Mouse (Mus musculus) neural tube, embryonic 15.5 days (tissue): Measurements from ENCODE around the gene Frs3. TPM values are rescaled to one million over a fixed set of nuclear protein-coding genes. Genes with fewer than 3 reads are reported as not detected.
A peak's percentile ranks its signal among the peaks of the same experiment; 100 is the strongest.

Experiments used
- ATAC-seq: fragments of 200-750 bp; cut with Nextera tagmentation; 2 replicates; pipeline ENCODE4 v1.8.0; 2017; ENCODE audit warnings: mild to moderate bottlenecking, moderate TSS enrichment, moderate library complexity; ENCODE audit not compliant: low FRiP score
- H3K27ac ChIP-seq: fragments of 300-500 bp; sonication (generic); replicated peaks from 2 replicates; pipeline ENCODE4 v1.5.1; 2015; ENCODE audit warnings: mild to moderate bottlenecking, inconsistent platforms
- H3K27me3 ChIP-seq: fragments of 300-500 bp; sonication (generic); replicated peaks from 2 replicates; pipeline ENCODE4 v1.6.1; 2015; ENCODE audit warnings: inconsistent platforms
- H3K36me3 ChIP-seq: fragments of 300-500 bp; sonication (generic); 2 replicates; pipeline ENCODE4 v1.6.1; 2015; ENCODE audit warnings: inconsistent platforms
- H3K4me1 ChIP-seq: fragments of 300-500 bp; sonication (generic); 2 replicates; pipeline ENCODE4 v1.6.1; 2015; ENCODE audit warnings: inconsistent platforms
- H3K4me2 ChIP-seq: fragments of 300-500 bp; sonication (generic); 2 replicates; pipeline ENCODE4 v1.6.1; 2015; ENCODE audit warnings: inconsistent platforms, mild to moderate bottlenecking, moderate library complexity
- H3K4me3 ChIP-seq: fragments of 300-500 bp; sonication (generic); replicated peaks from 2 replicates; pipeline ENCODE4 v1.5.1; 2015; ENCODE audit warnings: mild to moderate bottlenecking, inconsistent platforms
- H3K9ac ChIP-seq: fragments of 300-500 bp; sonication (generic); replicated peaks from 2 replicates; pipeline ENCODE4 v1.6.1; 2015; ENCODE audit warnings: mild to moderate bottlenecking, inconsistent platforms
- H3K9me3 ChIP-seq: fragments of 300-500 bp; sonication (generic); replicated peaks from 2 replicates; pipeline ENCODE4 v1.6.1; 2016; ENCODE audit warnings: inconsistent platforms
- WGBS: fragments of 180-500 bp; shearing (Covaris S2); methylation state at CpG from one replicate; pipeline ENCODE4 v1.1.7; 2015; ENCODE audit warnings: mixed read lengths; 5-methylcytosine and 5-hydroxymethylcytosine counted together
- polyA plus RNA-seq: library from polyadenylated mRNA; unstranded; fragments of >200 nt; fragmentation: Nextera tagmentation; extraction: Ambion mirVana; gene quantifications from 2 replicates; pipeline ENCODE4 v1.2.1, GENCODE M21; 2015

Gene Frs3
- polyA plus RNA-seq, 1 experiment from 2014 or later, result 60.6 TPM

DNA sequence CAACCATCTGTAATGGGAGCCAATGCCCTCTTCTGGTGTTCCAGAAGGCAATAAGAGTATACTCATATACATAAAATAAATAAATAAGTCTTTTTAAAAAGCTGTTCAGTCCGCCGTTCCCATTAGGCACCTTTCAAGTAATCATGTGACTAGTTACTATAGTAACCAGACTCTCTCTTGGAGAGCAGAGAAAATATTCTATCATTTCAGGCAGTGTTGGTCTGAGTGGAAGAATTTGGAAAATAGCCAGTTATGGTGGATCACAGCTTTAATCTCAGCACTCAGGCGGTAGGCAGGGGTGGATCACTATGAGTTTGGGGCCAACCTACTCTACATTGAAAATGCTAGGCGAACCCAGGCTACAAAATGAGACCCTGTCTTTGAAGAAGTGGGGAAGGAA is 19.7 kb upstream of the Frs3 start:
- Histone ChIP-seq H3K9ac (no peak overlapping the region), H3K9me3 (no peaks in the 10 kb centered on the region), H3K4me1 (peaks cover 24% of the 10 kb centered on the region), H3K36me3 (peaks cover 3% of the 10 kb centered on the region; the same call in 1 of the 2 replicates), H3K27ac (no peak overlapping the region), H3K27me3 (no peaks in the 10 kb centered on the region), H3K4me2 (no peak overlapping the region), H3K4me3 (no peak overlapping the region)
- ATAC-seq, result no peak
- 46% methylated on average over 4 of the region's 4 CpGs for whole genome bisulfite sequencing

GRCm38 (mm10) chr17:47671988-47672310 is 16.9 kb upstream of the Frs3 start:
- 11% methylated on average over 14 of the region's 14 CpGs for WGBS
- no peak overlapping the region for H3K27ac ChIP-seq
- H3K36me3 ChIP-seq, result peaks cover 18% of the 10 kb centered on the region
- peak overlapping the region; percentile 47 for H3K9ac ChIP-seq
- peak; percentile 50 for ATAC-seq
- peaks cover 29% of the 10 kb centered on the region for H3K4me1 ChIP-seq
- no peaks in the 10 kb centered on the region for H3K9me3 ChIP-seq
- no peaks in the 10 kb centered on the region for H3K27me3 ChIP-seq
- H3K4me2 ChIP-seq, result peak overlapping the region; percentile 69
- H3K4me3 ChIP-seq, result peak overlapping the region; percentile 38

DNA sequence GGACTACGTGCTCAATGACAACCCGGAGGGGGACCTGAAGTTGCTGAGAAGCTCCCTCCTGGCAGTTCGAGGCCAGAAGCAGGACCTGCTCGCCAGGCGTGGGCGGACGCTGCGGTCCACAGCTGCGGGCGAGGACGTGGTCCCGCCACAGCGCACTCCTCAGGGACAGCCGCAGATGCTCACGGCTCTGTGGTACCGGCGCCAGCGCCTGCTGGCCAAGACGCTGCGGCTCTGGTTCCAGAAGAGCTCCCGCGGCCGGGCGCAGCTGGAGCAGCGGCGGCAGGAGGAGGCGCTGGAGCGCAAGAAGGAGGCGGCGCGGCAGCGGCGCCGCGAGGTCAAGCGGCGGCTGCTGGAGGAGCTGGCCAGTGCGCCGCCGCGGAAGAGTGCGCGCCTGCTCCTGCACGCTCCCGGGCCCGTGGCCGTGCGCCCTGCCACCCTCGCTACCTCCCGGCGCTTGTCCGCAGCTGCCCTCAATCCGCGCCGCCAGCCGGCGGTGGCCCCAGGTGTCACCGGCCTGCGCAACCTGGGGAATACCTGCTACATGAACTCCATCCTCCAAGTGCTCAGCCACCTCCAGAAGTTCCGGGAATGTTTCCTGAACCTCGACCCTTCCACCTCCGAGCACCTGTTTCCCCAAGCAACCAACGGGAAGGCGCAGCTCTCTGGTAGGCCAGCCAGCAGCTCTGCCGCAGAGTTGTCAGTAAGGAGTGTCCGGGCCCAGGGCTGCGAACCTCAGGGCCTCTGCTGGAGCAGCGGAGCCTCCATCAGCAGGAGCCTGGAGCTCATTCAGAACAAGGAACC is 16.3 kb upstream of the Frs3 start:
- Histone ChIP-seq H3K27ac (no peak overlapping the region), H3K9me3 (no peaks in the 10 kb centered on the region), H3K9ac (peak overlapping the region; percentile 47), H3K4me2 (peak overlapping the region; percentile 69), H3K27me3 (no peaks in the 10 kb centered on the region), H3K36me3 (peaks cover 20% of the 10 kb centered on the region), H3K4me1 (peaks cover 29% of the 10 kb centered on the region), H3K4me3 (peak overlapping the region; percentile 38)
- peak; percentile 71 for ATAC-seq
- WGBS, result 5% methylated on average over 51 of the region's 68 CpGs

GRCm38 (mm10) chr17:47676581-47676980 is 12.2 kb upstream of the Frs3 start:
- H3K9ac ChIP-seq, result no peak overlapping the region
- WGBS, result 17% methylated on average over 9 of the region's 9 CpGs
- H3K27me3 ChIP-seq, result no peaks in the 10 kb centered on the region
- no peak overlapping the region for H3K4me2 ChIP-seq
- no peaks in the 10 kb centered on the region for H3K9me3 ChIP-seq
- peaks cover 54% of the 10 kb centered on the region for H3K36me3 ChIP-seq
- no peak for ATAC-seq
- no peak overlapping the region for H3K4me3 ChIP-seq
- peaks cover 21% of the 10 kb centered on the region for H3K4me1 ChIP-seq
- peak overlapping the region; percentile 39; the same call in 1 of the 2 replicates for H3K27ac ChIP-seq

- Histone ChIP-seq H3K27ac (no peak overlapping the region), H3K4me2 (no peak overlapping the region), H3K9ac (no peak overlapping the region), H3K4me3 (no peak overlapping the region), H3K4me1 (peaks cover 6% of the 10 kb centered on the region), H3K9me3 (no peaks in the 10 kb centered on the region), H3K27me3 (no peaks in the 10 kb centered on the region), H3K36me3 (peaks cover 67% of the 10 kb centered on the region)
- ATAC-seq, result no peak
- WGBS, result 90% methylated on average over 5 of the region's 5 CpGs
Measured at GRCm38 (mm10) chr17:47678238-47678637, 10.6 kb upstream of the Frs3 start.

- Histone ChIP-seq H3K9ac (no peak overlapping the region), H3K4me2 (no peak overlapping the region), H3K27me3 (no peaks in the 10 kb centered on the region), H3K9me3 (no peaks in the 10 kb centered on the region), H3K36me3 (peaks cover 71% of the 10 kb centered on the region), H3K4me1 (peaks cover 5% of the 10 kb centered on the region; the same call in 1 of the 2 replicates), H3K4me3 (no peak overlapping the region), H3K27ac (no peak overlapping the region)
- 84% methylated on average over 5 of the region's 5 CpGs for WGBS
- ATAC-seq, result no peak
Measured at GRCm38 (mm10) chr17:47678702-47679101, 10.1 kb upstream of the Frs3 start.

DNA sequence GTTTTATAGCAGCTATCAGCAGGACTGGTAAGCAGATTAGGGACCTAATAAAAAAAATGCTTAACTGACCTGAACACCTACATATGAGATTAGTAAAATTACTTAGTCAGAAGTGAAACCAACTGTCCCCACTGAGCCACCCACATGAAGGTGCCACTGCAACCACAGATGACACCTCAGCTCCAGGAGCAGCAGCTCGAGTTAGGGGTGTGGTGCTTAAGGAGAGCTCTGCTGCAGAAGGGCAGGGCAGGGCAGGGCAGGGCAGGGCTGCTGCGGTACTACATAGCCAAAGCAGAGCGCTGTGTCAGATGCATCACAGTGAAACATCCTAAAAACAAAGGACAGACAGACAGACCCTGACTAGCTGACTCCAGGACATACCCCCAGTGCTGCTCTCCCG is 6.0 kb upstream of the Frs3 start:
- Histone ChIP-seq H3K4me3 (no peak overlapping the region), H3K4me1 (peaks cover 17% of the 10 kb centered on the region), H3K36me3 (peaks cover 72% of the 10 kb centered on the region), H3K9ac (no peak overlapping the region), H3K4me2 (no peak overlapping the region), H3K9me3 (no peaks in the 10 kb centered on the region), H3K27ac (no peak overlapping the region), H3K27me3 (no peaks in the 10 kb centered on the region)
- no peak for ATAC-seq
- WGBS, result 86% methylated on average over 4 of the region's 4 CpGs

- H3K4me3 ChIP-seq, result peak overlapping the region; percentile 78
- H3K4me2 ChIP-seq, result peak overlapping the region; percentile 77
- peak; percentile 92 for ATAC-seq
- H3K27me3 ChIP-seq, result no peaks in the 10 kb centered on the region
- no peaks in the 10 kb centered on the region for H3K9me3 ChIP-seq
- peak overlapping the region; percentile 92 for H3K9ac ChIP-seq
- H3K27ac ChIP-seq, result peak overlapping the region; percentile 91
- H3K36me3 ChIP-seq, result peaks cover 27% of the 10 kb centered on the region
- peaks cover 34% of the 10 kb centered on the region for H3K4me1 ChIP-seq
- 1% methylated on average over 70 of the region's 70 CpGs for WGBS
Measured at GRCm38 (mm10) chr17:47687409-47688343, 1.2 kb upstream of the Frs3 start.

- peak within 1 kb of the TSS; percentile 91 for H3K27ac ChIP-seq
- no peaks in the 10 kb centered on the region for H3K27me3 ChIP-seq
- 0% methylated on average over 9 of the region's 9 CpGs for WGBS
- peaks cover 21% of the 10 kb centered on the region for H3K36me3 ChIP-seq
- peak within 1 kb of the TSS; percentile 77 for H3K4me2 ChIP-seq
- no peak; the same call in 1 of the 2 replicates for ATAC-seq
- H3K4me3 ChIP-seq, result peak within 1 kb of the TSS; percentile 78
- peaks cover 36% of the 10 kb centered on the region for H3K4me1 ChIP-seq
- peak within 1 kb of the TSS; percentile 92 for H3K9ac ChIP-seq
- no peaks in the 10 kb centered on the region for H3K9me3 ChIP-seq
Measured at GRCm38 (mm10) chr17:47688344-47688607, 554 bp upstream of the Frs3 start, which contains the start of gene Tomm6. Tomm6 (minus strand) TSS chr17:47688386.

DNA sequence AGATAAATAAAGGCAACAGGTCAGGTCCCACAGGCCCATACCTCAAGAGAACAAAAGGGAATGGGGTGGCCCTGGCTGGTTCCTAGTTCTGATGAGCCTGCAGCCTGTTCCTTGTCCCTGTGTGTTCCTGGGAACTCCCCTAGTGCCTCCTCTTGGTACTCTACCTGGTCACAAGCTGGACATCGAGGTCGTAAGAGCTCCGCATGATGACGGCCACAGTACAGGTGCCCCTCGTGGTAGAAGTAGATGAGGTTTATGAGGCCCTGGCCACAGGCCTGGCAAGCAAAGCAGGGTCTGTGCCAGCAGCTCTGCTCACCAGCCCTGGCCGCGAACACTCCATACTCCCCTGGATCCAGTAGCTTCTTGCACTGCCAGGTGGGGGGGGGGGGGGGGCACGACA is 1.1 kb downstream of the Frs3 start:
- WGBS, result 76% methylated on average over 8 of the region's 8 CpGs
- Histone ChIP-seq H3K9me3 (no peaks in the 10 kb centered on the region), H3K27ac (no peak overlapping the region), H3K36me3 (0 out of 2 replicates have a peak, but pooled peaks cover 7% of the 10 kb centered on the region), H3K4me1 (peaks cover 48% of the 10 kb centered on the region), H3K4me2 (peak overlapping the region; percentile 77), H3K4me3 (peak overlapping the region; percentile 78), H3K9ac (peak overlapping the region; percentile 92; the same call in 1 of the 2 replicates), H3K27me3 (no peaks in the 10 kb centered on the region)
- no peak for ATAC-seq

DNA sequence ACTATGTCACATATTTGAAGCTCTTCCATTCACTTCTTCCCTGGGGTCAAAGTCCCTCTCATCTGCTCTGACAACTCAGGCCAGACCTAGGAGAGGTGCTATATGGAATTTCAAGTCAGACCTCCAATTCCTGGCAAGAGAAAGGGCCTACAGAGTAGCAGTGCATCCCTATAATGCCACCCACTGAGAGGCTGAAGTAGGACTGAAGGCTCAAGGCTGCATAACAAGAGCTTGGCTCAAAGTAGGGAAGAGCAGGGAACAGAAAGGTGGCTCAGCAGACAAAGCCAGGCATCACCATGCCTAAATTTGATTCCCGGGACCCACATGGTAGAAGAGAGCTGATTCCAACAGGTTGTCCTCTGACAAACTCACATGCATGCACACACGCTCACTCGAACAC is 2.8 kb downstream of the Frs3 start:
- no peaks in the 10 kb centered on the region for H3K27me3 ChIP-seq
- H3K9me3 ChIP-seq, result no peaks in the 10 kb centered on the region
- no peak for ATAC-seq
- H3K27ac ChIP-seq, result no peak overlapping the region
- H3K36me3 ChIP-seq, result no peaks in the 10 kb centered on the region
- H3K4me2 ChIP-seq, result no peak overlapping the region
- H3K9ac ChIP-seq, result no peak overlapping the region
- H3K4me1 ChIP-seq, result peaks cover 45% of the 10 kb centered on the region
- H3K4me3 ChIP-seq, result no peak overlapping the region
- WGBS, result 93% methylated on average over 3 of the region's 3 CpGs
